In genomic region chr7:27446521-27447418, GRCm38 (mm10) we compare ENCODE assay signal across 8 mouse cellular contexts. TPM values are rescaled to one million over a fixed set of nuclear protein-coding genes. Genes with fewer than 3 reads are reported as not detected.
DNase-seq lines count a peak whose midpoint lies in the region; ATAC-seq and TF ChIP-seq lines count a peak whose summit lies in the region.

No protein-coding gene starts in this region.

- TF ChIP-seq POLR2A in spleen, adult 2 months (IDR thresholded peaks at IDR 0.05; ENCODE audit: low read depth, low read length): no peak

- peak overlapping the region; percentile 31 for H3K4me3 ChIP-seq in spleen, adult 2 months (ENCODE audit: extremely low read depth, insufficient read depth, insufficient read length)
- H3K4me3 ChIP-seq in limb, embryonic 10.5 days: peak overlapping the region; percentile 62

- H3K4me1 ChIP-seq in spleen, adult 2 months (ENCODE audit: control insufficient read depth, insufficient read depth, insufficient read length): peaks cover 15% of the 10 kb centered on the region; the same call in 1 of the 2 replicates
- H3K4me1 ChIP-seq in limb, embryonic 10.5 days: peaks cover 20% of the 10 kb centered on the region

- ATAC-seq in inflammation-experienced regulatory T-cells, adult 6 months: peak; percentile 23

- H3K9me3 ChIP-seq in limb, embryonic 10.5 days (replicated peaks): no peaks in the 10 kb centered on the region

- no peak overlapping the region for H3K27ac ChIP-seq in spleen, adult 2 months (ENCODE audit: insufficient read depth, low read length)
- peak overlapping the region; percentile 61 for H3K27ac ChIP-seq in limb, embryonic 10.5 days

- DNase-seq in spleen, adult 2 months (ENCODE audit: low read depth in 1 of 2, low spot score in 2 of 2): no peak
- DNase-seq in spleen, postnatal 4 days (ENCODE audit: low spot score in 2 of 2): no peak
- peak; percentile 78 for DNase-seq in cerebellum, adult 11-12 months
- peak; percentile 18 for DNase-seq in forelimb bud, embryonic 11.5 days (ENCODE audit: low read depth, low spot score)
- DNase-seq in limb, embryonic 10.5 days (ENCODE audit: low spot score): peak; percentile 39
- peak; percentile 62 for DNase-seq in naive thymus-derived CD4-positive, alpha-beta T cell, adult 2 months (ENCODE audit: low read depth)
- no peak for DNase-seq in urinary bladder, postnatal 10 days (ENCODE audit: low spot score)

- no peaks in the 10 kb centered on the region for H3K36me3 ChIP-seq in spleen, adult 2 months (ENCODE audit: control insufficient read depth, insufficient read depth, low read length)
- H3K36me3 ChIP-seq in limb, embryonic 10.5 days: no peaks in the 10 kb centered on the region

- TF ChIP-seq CTCF in spleen, adult 2 months (IDR thresholded peaks at IDR 0.05; ENCODE audit: extremely low read depth, insufficient read depth, insufficient read length, insufficient replicate concordance): no peak

- WGBS in spleen, adult 2 months: 8% methylated on average over 52 of the region's 53 CpGs
- 8% methylated on average over 53 of the region's 53 CpGs for WGBS in limb, embryonic 10.5 days

- H3K27me3 ChIP-seq in spleen, adult 2 months (ENCODE audit: control insufficient read depth, insufficient read depth, low read length): peaks cover 11% of the 10 kb centered on the region
- peaks cover 49% of the 10 kb centered on the region for H3K27me3 ChIP-seq in limb, embryonic 10.5 days (ENCODE audit: low read depth, poor library complexity, severe bottlenecking)

RNA-seq across cellular contexts. Expression of gene Sptbn4, which starts 0.7 kb away (rescaled TPM):
- polyA plus RNA-seq in spleen, adult 2 months (2012; rRNA removed): 0.23 and 0.41 TPM in 2 replicates
- polyA plus RNA-seq in inflammation-experienced regulatory T-cells, adult 6 months (2017; shearing (Covaris generic)): under 1 TPM; 0.12 to 0.23 (median 0.13) TPM
- 0.15 and 0.19 TPM in 2 replicates for polyA plus RNA-seq in limb, embryonic 10.5 days (2016; fragmentation: Nextera tagmentation; extraction: Ambion mirVana)

RNA-seq across cellular contexts. Expression of gene Blvrb, which starts 1.0 kb away (rescaled TPM):
- 280 and 330 TPM in 2 replicates for polyA plus RNA-seq in spleen, adult 2 months (2012; rRNA removed)
- polyA plus RNA-seq in inflammation-experienced regulatory T-cells, adult 6 months (2017; shearing (Covaris generic)): 10 to 100 TPM in 2 of 3 experiments, 1 to 10 TPM in 1; 6.0 to 21.7 (median 17.0) TPM
- 33.3 and 34.9 TPM in 2 replicates for polyA plus RNA-seq in limb, embryonic 10.5 days (2016; fragmentation: Nextera tagmentation; extraction: Ambion mirVana)

RNA-seq across cellular contexts. Expression of gene Sertad3, which starts 26.8 kb away (rescaled TPM):
- polyA plus RNA-seq in spleen, adult 2 months (2012; rRNA removed): 13.9 and 16.0 TPM in 2 replicates
- 10 to 100 TPM; 37.6 to 53.5 (median 42.6) TPM for polyA plus RNA-seq in inflammation-experienced regulatory T-cells, adult 6 months (2017; shearing (Covaris generic))
- polyA plus RNA-seq in limb, embryonic 10.5 days (2016; fragmentation: Nextera tagmentation; extraction: Ambion mirVana): 20.1 and 29.7 TPM in 2 replicates

RNA-seq across cellular contexts. Expression of gene Sertad1, which starts 39.9 kb away (rescaled TPM):
- 21.9 and 33.0 TPM in 2 replicates for polyA plus RNA-seq in spleen, adult 2 months (2012; rRNA removed)
- polyA plus RNA-seq in inflammation-experienced regulatory T-cells, adult 6 months (2017; shearing (Covaris generic)): 10 to 100 TPM; 38.7 to 44.4 (median 40.2) TPM
- 25.0 and 29.8 TPM in 2 replicates for polyA plus RNA-seq in limb, embryonic 10.5 days (2016; fragmentation: Nextera tagmentation; extraction: Ambion mirVana)

RNA-seq across cellular contexts. Expression of gene Prx, which starts 52.4 kb away (rescaled TPM):
- polyA plus RNA-seq in spleen, adult 2 months (2012; rRNA removed): 0.68 and 0.72 TPM in 2 replicates
- polyA plus RNA-seq in inflammation-experienced regulatory T-cells, adult 6 months (2017; shearing (Covaris generic)): under 1 TPM; 0.24 to 0.52 (median 0.30) TPM
- 3.5 and 4.3 TPM in 2 replicates for polyA plus RNA-seq in limb, embryonic 10.5 days (2016; fragmentation: Nextera tagmentation; extraction: Ambion mirVana)

Comparison
In these comparisons a context has a peak if more than half of its experiments do, and no peak if none do; other contexts are left out.
1. DNase-seq: peak in cerebellum, adult 11-12 months (single experiment), forelimb bud, embryonic 11.5 days (single experiment), limb, embryonic 10.5 days (single experiment) and naive thymus-derived CD4-positive, alpha-beta T cell, adult 2 months (single experiment); none in spleen, adult 2 months (0 of 2), spleen, postnatal 4 days (0 of 2) and urinary bladder, postnatal 10 days (single experiment).